Comparison of ENCODE assay signal across 21 mouse cellular contexts in the genomic region with DNA sequence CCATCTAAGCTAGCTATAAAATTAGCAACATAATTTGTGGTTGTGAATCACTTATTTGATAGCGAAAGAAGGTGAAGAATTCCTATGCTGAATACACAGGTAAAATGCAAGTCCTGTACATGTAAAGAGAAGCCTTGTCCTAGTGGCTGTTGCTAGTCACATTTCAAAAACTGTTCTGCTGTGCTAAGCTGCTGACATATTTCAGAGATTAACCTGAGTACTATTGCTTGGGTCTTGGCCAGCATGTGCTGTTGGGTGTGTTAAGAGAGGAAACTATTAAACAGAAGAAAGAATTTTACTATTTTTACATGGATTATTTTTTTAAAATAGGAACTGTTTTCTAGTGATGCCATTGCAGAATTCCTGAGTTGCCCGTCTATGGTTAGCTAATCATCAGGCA.
DNase-seq lines count a peak whose midpoint lies in the region; ATAC-seq and TF ChIP-seq lines count a peak whose summit lies in the region.
"Had no signal": no experiment of that assay in that cellular context is flagged by ENCODE, and none has a peak within 500 bp of the region (broad histone marks: within the 10 kb centered on the region; RNA-seq: fewer than 3 reads in every experiment).

No protein-coding gene starts in this region.

- no peak overlapping the region for H3K4me3 ChIP-seq in heart, embryonic 15.5 days
- H3K4me3 ChIP-seq in heart, embryonic 16.5 days (ENCODE audit: low read length), result no peak overlapping the region
- no peak overlapping the region for H3K4me3 ChIP-seq in heart, postnatal 0 days (ENCODE audit: low read depth, low read length)

- H3K4me2 ChIP-seq in heart, embryonic 15.5 days, result no peak overlapping the region
- no peak overlapping the region for H3K4me2 ChIP-seq in heart, embryonic 16.5 days (ENCODE audit: low read depth, low read length)
- no peak overlapping the region for H3K4me2 ChIP-seq in heart, postnatal 0 days (ENCODE audit: low read depth, low read length)

- no peaks in the 10 kb centered on the region for H3K27me3 ChIP-seq in heart, embryonic 15.5 days
- H3K27me3 ChIP-seq in heart, embryonic 16.5 days (ENCODE audit: control insufficient read depth, insufficient read depth, low read length), result no peaks in the 10 kb centered on the region
- H3K27me3 ChIP-seq in heart, postnatal 0 days (ENCODE audit: control insufficient read depth, insufficient read depth, low read length), result no peaks in the 10 kb centered on the region
- H3K27me3 ChIP-seq: CH12.LX, Patski had no signal

- DNase-seq in heart, adult 8-10 months (ENCODE audit: low spot score), result no peak
- DNase-seq in heart, adult 11 months, result no peak
- peak; percentile 32 for DNase-seq in heart, postnatal 0 days (ENCODE audit: low spot score)
- no peak for DNase-seq in heart, postnatal 4 days
- DNase-seq: adrenal gland, adult 2 months; adrenal gland, adult 8-10 months; adrenal gland, postnatal 10 days; adrenal gland, postnatal 14 days; adrenal gland, postnatal 25 days; adrenal gland, postnatal 36 days; B cell, adult 2 months; cerebellum, adult 11 months; cerebellum, adult 11-12 months; cerebellum, adult 18-20 months had no signal

- H3K27ac ChIP-seq in heart, embryonic 15.5 days, result peak overlapping the region; percentile 29; the same call in 1 of the 2 replicates
- H3K27ac ChIP-seq in heart, embryonic 16.5 days (ENCODE audit: low read length), result peak overlapping the region; percentile 29; the same call in 1 of the 2 replicates
- no peak overlapping the region for H3K27ac ChIP-seq in heart, postnatal 0 days (ENCODE audit: low read depth)

- TF ChIP-seq CTCF in heart, postnatal 0 days (IDR thresholded peaks at IDR 0.05; ENCODE audit: low read depth), result no peak

- peaks cover 8% of the 10 kb centered on the region; the same call in 1 of the 2 replicates for H3K4me1 ChIP-seq in heart, embryonic 15.5 days (replicated peaks)
- H3K4me1 ChIP-seq in heart, embryonic 16.5 days (ENCODE audit: control insufficient read depth, insufficient read depth, low read length), result peaks cover 4% of the 10 kb centered on the region; the same call in 1 of the 2 replicates
- H3K4me1 ChIP-seq in heart, postnatal 0 days (ENCODE audit: control insufficient read depth, insufficient read depth), result peaks cover 3% of the 10 kb centered on the region; the same call in 1 of the 2 replicates

- ATAC-seq in heart, embryonic 15.5 days (replicated peaks; ENCODE audit: insufficient number of reproducible peaks, insufficient read depth, low FRiP score, low read depth), result peak; percentile 53; the same call in 1 of the 2 replicates
- peak; percentile 80; the same call in 1 of the 2 replicates for ATAC-seq in heart, embryonic 16.5 days (replicated peaks; ENCODE audit: extremely low read depth, insufficient read depth, low FRiP score)
- no peak; the same call in 1 of the 2 replicates for ATAC-seq in heart, postnatal 0 days (ENCODE audit: insufficient read depth, low read depth)
- ATAC-seq: activated CD4-positive, CD25-positive, alpha-beta regulatory T cell, adult 4 months; CD4-positive, CD25-positive, alpha-beta regulatory T cell, adult 4 months; Patski had no signal

- H3K9ac ChIP-seq in heart, embryonic 15.5 days, result no peak overlapping the region
- H3K9ac ChIP-seq in heart, embryonic 16.5 days (ENCODE audit: low read length), result no peak overlapping the region
- no peak overlapping the region for H3K9ac ChIP-seq in heart, postnatal 0 days (replicated peaks; ENCODE audit: low read depth, low read length)

- WGBS in heart, embryonic 15.5 days, result 51% methylated on average over 2 of the region's 2 CpGs
- 50% methylated on average over 2 of the region's 2 CpGs for WGBS in heart, embryonic 16.5 days
- WGBS in heart, postnatal 0 days, result 36% methylated on average over 2 of the region's 2 CpGs

- no peak for TF ChIP-seq EP300 in heart, postnatal 0 days (IDR thresholded peaks at IDR 0.05; ENCODE audit: low read depth)

- H3K9me3 ChIP-seq in heart, embryonic 15.5 days (replicated peaks), result no peaks in the 10 kb centered on the region
- no peaks in the 10 kb centered on the region for H3K9me3 ChIP-seq in heart, embryonic 16.5 days (replicated peaks; ENCODE audit: control insufficient read depth, low read length)
- no peaks in the 10 kb centered on the region for H3K9me3 ChIP-seq in heart, postnatal 0 days (replicated peaks; ENCODE audit: control insufficient read depth, low read length)
- H3K9me3 ChIP-seq: G1E had no signal

- no peaks in the 10 kb centered on the region for H3K36me3 ChIP-seq in heart, embryonic 15.5 days
- H3K36me3 ChIP-seq in heart, embryonic 16.5 days (ENCODE audit: control insufficient read depth, insufficient read depth), result no peaks in the 10 kb centered on the region
- H3K36me3 ChIP-seq in heart, postnatal 0 days (replicated peaks; ENCODE audit: control insufficient read depth, insufficient read depth, low read length), result no peaks in the 10 kb centered on the region
- H3K36me3 ChIP-seq: G1E had no signal
